Mouse (Mus musculus): ENCODE data around the gene Chst7. TPM values are rescaled to one million over a fixed set of nuclear protein-coding genes. Genes with fewer than 3 reads are reported as not detected.

The Chst7 gene
- not detected for polyA plus RNA-seq (2014; fragmentation: Illumina TruSeq; extraction: RNeasy Lipid Tissue Mini Kit (QIAGEN cat#74804); ENCODE audit: low replicate concordance)

DNA sequence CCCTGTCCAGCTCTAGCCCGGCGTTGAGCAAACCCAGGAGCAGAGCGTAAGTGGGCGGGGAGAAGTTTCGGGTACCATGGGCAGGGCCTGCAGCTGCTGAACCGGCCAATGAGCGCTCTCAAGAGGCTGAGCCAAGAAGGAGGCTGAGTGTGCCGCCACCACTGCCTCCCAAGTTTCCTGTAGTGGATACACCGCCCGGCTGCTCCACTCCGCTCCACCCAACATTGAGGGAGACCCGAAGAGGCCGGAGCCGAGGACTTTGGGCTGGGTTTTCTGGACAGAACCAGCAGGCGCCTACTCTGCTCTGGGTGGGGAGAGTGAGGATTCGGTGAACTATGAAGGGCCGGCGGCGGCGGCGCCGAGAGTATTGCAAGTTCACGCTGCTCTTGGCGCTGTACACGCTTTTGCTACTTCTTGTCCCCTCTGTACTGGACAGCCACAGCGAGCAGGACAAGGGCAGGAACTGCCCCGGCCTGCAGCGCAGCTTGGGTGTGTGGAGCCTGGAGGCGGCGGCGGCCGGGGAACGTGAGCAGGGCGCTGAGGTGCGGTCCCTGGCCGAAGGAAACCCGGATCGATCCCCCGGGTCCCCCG lies at the start of gene Chst7:
Gene Chst7, plus strand, starts transcription at position 180 of the 591 bp plus-strand sequence.

Other genes with a start within 250 kb of the Chst7 start
- 0.85 TPM for gene Slc9a7, start 232.2 kb downstream of the Chst7 start, polyA plus RNA-seq (2014; fragmentation: Illumina TruSeq; extraction: RNeasy Lipid Tissue Mini Kit (QIAGEN cat#74804); ENCODE audit: low replicate concordance)

Data from small intestine, adult 10 weeks (tissue).